Mouse (Mus musculus) thymus, adult 2 months (tissue): ENCODE measurements around the gene Gdf10.

ENCODE experiments used
- CTCF ChIP-seq: fragments of 200-500 bp; IDR thresholded peaks from 2 replicates; pipeline ENCODE4 v1.5.1; 2012; ENCODE audit warnings: mild to moderate bottlenecking, control low read depth, low read length, moderate library complexity, borderline replicate concordance; ENCODE audit not compliant: control insufficient read depth, poor library complexity, insufficient read depth; ENCODE audit errors: extremely low read depth
- POLR2A ChIP-seq: fragments of 200-500 bp; IDR thresholded peaks from 2 replicates; pipeline ENCODE4 v1.6.1; 2012; ENCODE audit warnings: mild to moderate bottlenecking, low read length, control low read depth, moderate library complexity; ENCODE audit not compliant: control insufficient read depth, poor library complexity, insufficient read depth; ENCODE audit errors: extremely low read depth

DNA sequence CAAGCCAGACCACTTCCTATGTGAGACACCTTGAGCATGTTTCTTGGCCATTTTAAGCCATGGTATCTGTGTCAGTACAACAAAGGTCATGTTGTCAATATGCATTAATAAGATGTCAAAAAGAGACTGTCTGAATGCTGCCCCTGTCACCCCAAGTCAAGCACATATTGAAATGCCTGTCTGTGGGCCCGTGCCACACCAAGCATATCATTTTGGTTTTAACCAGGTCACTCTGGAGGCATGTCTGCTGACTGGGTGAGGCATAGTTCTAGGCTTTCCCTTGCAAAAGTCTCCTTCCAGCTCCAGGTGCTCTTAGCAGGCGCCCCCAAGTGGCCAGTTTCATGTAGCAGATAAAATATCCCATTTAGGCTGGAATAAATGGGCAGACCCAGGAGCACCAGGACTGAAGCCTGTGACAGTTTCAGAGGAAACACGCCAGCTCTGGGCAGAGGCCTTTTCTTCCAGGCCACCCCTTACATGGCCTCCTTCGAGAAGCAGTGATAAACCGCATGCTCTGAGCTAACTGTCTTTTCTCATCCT is 10.5 kb downstream of the Gdf10 start:
- TF ChIP-seq POLR2A (no peak), CTCF (no peak)
